ENCODE assay signal across 19 mouse cellular contexts in the genomic region with DNA sequence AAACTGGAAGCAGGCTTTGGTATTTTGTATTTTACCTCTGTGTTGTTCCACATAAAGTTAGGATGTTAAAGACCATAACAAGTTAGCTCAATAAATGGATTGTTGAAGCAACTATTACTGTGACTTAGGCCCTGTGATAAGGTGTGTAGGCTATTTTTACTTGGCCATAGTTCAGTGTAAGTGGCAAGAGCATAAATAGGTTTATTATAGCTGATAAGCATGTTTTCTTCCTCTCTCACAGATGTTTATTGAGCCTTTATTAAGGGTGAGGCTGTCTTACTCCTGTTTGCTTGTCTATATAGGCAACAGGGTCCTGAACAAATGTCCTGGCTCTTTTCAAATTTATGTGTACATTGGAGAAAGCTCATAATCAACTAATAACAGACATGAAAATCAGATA. TPM values are rescaled to one million over a fixed set of nuclear protein-coding genes. Genes with fewer than 3 reads are reported as not detected.
"Had no signal": no experiment of that assay in that cellular context is flagged by ENCODE, and none has a peak within 500 bp of the region (broad histone marks: within the 10 kb centered on the region; RNA-seq: fewer than 3 reads in every experiment).

No protein-coding gene starts in this region.

- H3K36me3 ChIP-seq: neural tube, embryonic 13.5 days; neural tube, embryonic 15.5 days; stomach, embryonic 15.5 days had no signal

- H3K4me2 ChIP-seq: neural tube, embryonic 13.5 days; neural tube, embryonic 15.5 days; stomach, embryonic 15.5 days had no signal

- H3K9me3 ChIP-seq: neural tube, embryonic 13.5 days; neural tube, embryonic 15.5 days; stomach, embryonic 15.5 days had no signal

- H3K27ac ChIP-seq: neural tube, embryonic 13.5 days; neural tube, embryonic 15.5 days; stomach, embryonic 15.5 days; stomach, postnatal 0 days had no signal

- H3K4me1 ChIP-seq: neural tube, embryonic 13.5 days; neural tube, embryonic 15.5 days; stomach, embryonic 15.5 days had no signal

- H3K4me3 ChIP-seq: neural tube, embryonic 13.5 days; neural tube, embryonic 15.5 days; stomach, embryonic 15.5 days had no signal

- H3K27me3 ChIP-seq: neural tube, embryonic 13.5 days; neural tube, embryonic 15.5 days; stomach, embryonic 15.5 days had no signal

- DNase-seq: spleen, adult 18-20 months; thymus, adult 18-20 months; thymus, adult 2 months; thymus, postnatal 14 days; thymus, postnatal 25 days; thymus, postnatal 36 days; thymus, postnatal 4 days had no signal

- H3K9ac ChIP-seq: neural tube, embryonic 13.5 days; neural tube, embryonic 15.5 days; stomach, embryonic 15.5 days had no signal

RNA-seq across cellular contexts. Expression of a gene that starts 17.0 kb away (rescaled TPM):
- total RNA-seq: neutrophil, adult 5-6 weeks had no signal
- polyA plus RNA-seq: neural tube, embryonic 13.5 days; neural tube, embryonic 14.5 days; neural tube, embryonic 15.5 days; small intestine, adult 2 months; spleen, adult 2 months; stomach, embryonic 14.5 days; stomach, embryonic 15.5 days; testis, adult 2 months; thymus, postnatal 0 days; urinary bladder, adult 2 months had no signal
